Mouse (Mus musculus): Measurements from ENCODE around the gene Nfic. TPM values are rescaled to one million over a fixed set of nuclear protein-coding genes. Genes with fewer than 3 reads are reported as not detected.
A peak's percentile ranks its signal among the peaks of the same experiment; 100 is the strongest.

Nfic gene
- polyA plus RNA-seq, 1 experiment from 2014 or later = 29.2 TPM

- Histone ChIP-seq H3K27ac (ENCODE audit: low read depth, low read length) (no peak overlapping the region), H3K9me3 (ENCODE audit: control insufficient read depth) (no peaks in the 10 kb centered on the region), H3K27me3 (replicated peaks; ENCODE audit: control insufficient read depth, insufficient read depth, low read length) (peaks cover 14% of the 10 kb centered on the region; the same call in 1 of the 2 replicates), H3K4me2 (replicated peaks; ENCODE audit: low read depth) (no peak overlapping the region), H3K4me1 (replicated peaks; ENCODE audit: control insufficient read depth, insufficient read depth, low read length) (peaks cover 23% of the 10 kb centered on the region), H3K4me3 (ENCODE audit: low read depth, low read length) (no peak overlapping the region), H3K36me3 (ENCODE audit: control insufficient read depth, insufficient read depth) (peaks cover 33% of the 10 kb centered on the region), H3K9ac (ENCODE audit: low read depth, low read length) (no peak overlapping the region)
- 37% methylated on average over 9 of the region's 9 CpGs for WGBS
- no peak for ATAC-seq
- TF ChIP-seq CTCF (IDR thresholded peaks at IDR 0.05; ENCODE audit: low read depth) = no peak
Measured at GRCm38 (mm10) chr10:81404082-81404481, 51.4 kb downstream of the Nfic start.

GRCm38 (mm10) chr10:81403511-81403910 lies 51.9 kb downstream of the Nfic start:
- no peak overlapping the region for H3K27ac ChIP-seq (ENCODE audit: low read depth, low read length)
- 70% methylated on average over 10 of the region's 10 CpGs for WGBS

GRCm38 (mm10) chr10:81402227-81402765 lies 53.1 kb downstream of the Nfic start:
- peaks cover 14% of the 10 kb centered on the region; the same call in 1 of the 2 replicates for H3K27me3 ChIP-seq (replicated peaks; ENCODE audit: control insufficient read depth, insufficient read depth, low read length)
- TF ChIP-seq CTCF (IDR thresholded peaks at IDR 0.05; ENCODE audit: low read depth) = no peak
- H3K27ac ChIP-seq (ENCODE audit: low read depth, low read length) = peak overlapping the region; percentile 81
- WGBS = 38% methylated on average over 7 of the region's 7 CpGs
- H3K4me2 ChIP-seq (replicated peaks; ENCODE audit: low read depth) = peak overlapping the region; percentile 52
- peak overlapping the region; percentile 7; the same call in 1 of the 2 replicates for H3K4me3 ChIP-seq (ENCODE audit: low read depth, low read length)
- no peak overlapping the region for H3K9ac ChIP-seq (ENCODE audit: low read depth, low read length)
- no peak for ATAC-seq
- peaks cover 12% of the 10 kb centered on the region for H3K4me1 ChIP-seq (replicated peaks; ENCODE audit: control insufficient read depth, insufficient read depth, low read length)
- H3K36me3 ChIP-seq (ENCODE audit: control insufficient read depth, insufficient read depth) = peaks cover 27% of the 10 kb centered on the region
- H3K9me3 ChIP-seq (ENCODE audit: control insufficient read depth) = no peaks in the 10 kb centered on the region

More at GRCm38 (mm10) chr10:81403511-81403910, 51.9 kb downstream of the Nfic start:
- no peak for TF ChIP-seq CTCF (IDR thresholded peaks at IDR 0.05; ENCODE audit: low read depth)
- ATAC-seq = no peak
- Histone ChIP-seq H3K9me3 (ENCODE audit: control insufficient read depth) (no peaks in the 10 kb centered on the region), H3K4me2 (replicated peaks; ENCODE audit: low read depth) (no peak overlapping the region), H3K36me3 (ENCODE audit: control insufficient read depth, insufficient read depth) (peaks cover 33% of the 10 kb centered on the region), H3K27me3 (replicated peaks; ENCODE audit: control insufficient read depth, insufficient read depth, low read length) (peaks cover 14% of the 10 kb centered on the region; the same call in 1 of the 2 replicates), H3K9ac (ENCODE audit: low read depth, low read length) (no peak overlapping the region), H3K4me1 (replicated peaks; ENCODE audit: control insufficient read depth, insufficient read depth, low read length) (peaks cover 19% of the 10 kb centered on the region), H3K4me3 (ENCODE audit: low read depth, low read length) (no peak overlapping the region)

GRCm38 (mm10) chr10:81401521-81402226 lies 53.8 kb downstream of the Nfic start:
- peaks cover 27% of the 10 kb centered on the region for H3K36me3 ChIP-seq (ENCODE audit: control insufficient read depth, insufficient read depth)
- TF ChIP-seq CTCF (IDR thresholded peaks at IDR 0.05; ENCODE audit: low read depth) = peak; percentile 33; the same call in 1 of the 2 replicates

GRCm38 (mm10) chr10:81401205-81401520 lies 54.3 kb downstream of the Nfic start:
- peak overlapping the region; percentile 81; the same call in 1 of the 2 replicates for H3K27ac ChIP-seq (ENCODE audit: low read depth, low read length)
- H3K9me3 ChIP-seq (ENCODE audit: control insufficient read depth) = no peaks in the 10 kb centered on the region
- peak overlapping the region; percentile 52 for H3K4me2 ChIP-seq (replicated peaks; ENCODE audit: low read depth)
- peak; percentile 28 for ATAC-seq
- H3K4me3 ChIP-seq (ENCODE audit: low read depth, low read length) = no peak overlapping the region
- H3K9ac ChIP-seq (ENCODE audit: low read depth, low read length) = no peak overlapping the region
- peaks cover 27% of the 10 kb centered on the region for H3K36me3 ChIP-seq (ENCODE audit: control insufficient read depth, insufficient read depth)
- no peak for TF ChIP-seq CTCF (IDR thresholded peaks at IDR 0.05; ENCODE audit: low read depth)
- H3K27me3 ChIP-seq (replicated peaks; ENCODE audit: control insufficient read depth, insufficient read depth, low read length) = 0 out of 2 replicates have a peak, but pooled peaks cover 6% of the 10 kb centered on the region
- H3K4me1 ChIP-seq (replicated peaks; ENCODE audit: control insufficient read depth, insufficient read depth, low read length) = peaks cover 12% of the 10 kb centered on the region
- WGBS = 40% methylated on average over 10 of the region's 10 CpGs

More at GRCm38 (mm10) chr10:81401521-81402226, 53.8 kb downstream of the Nfic start:
- 8% methylated on average over 17 of the region's 18 CpGs for WGBS
- Histone ChIP-seq H3K27ac (ENCODE audit: low read depth, low read length) (peak overlapping the region; percentile 81), H3K9me3 (ENCODE audit: control insufficient read depth) (no peaks in the 10 kb centered on the region), H3K4me3 (ENCODE audit: low read depth, low read length) (peak overlapping the region; percentile 7; the same call in 1 of the 2 replicates), H3K4me1 (replicated peaks; ENCODE audit: control insufficient read depth, insufficient read depth, low read length) (peaks cover 12% of the 10 kb centered on the region), H3K9ac (ENCODE audit: low read depth, low read length) (no peak overlapping the region), H3K4me2 (replicated peaks; ENCODE audit: low read depth) (peak overlapping the region; percentile 52), H3K27me3 (replicated peaks; ENCODE audit: control insufficient read depth, insufficient read depth, low read length) (0 out of 2 replicates have a peak, but pooled peaks cover 9% of the 10 kb centered on the region)
- ATAC-seq = peak; percentile 72

GRCm38 (mm10) chr10:81400371-81401204 lies 54.8 kb downstream of the Nfic start:
- no peak for ATAC-seq
- H3K4me2 ChIP-seq (replicated peaks; ENCODE audit: low read depth) = peak overlapping the region; percentile 28
- H3K36me3 ChIP-seq (ENCODE audit: control insufficient read depth, insufficient read depth) = peaks cover 25% of the 10 kb centered on the region
- no peaks in the 10 kb centered on the region for H3K9me3 ChIP-seq (ENCODE audit: control insufficient read depth)
- peaks cover 12% of the 10 kb centered on the region for H3K4me1 ChIP-seq (replicated peaks; ENCODE audit: control insufficient read depth, insufficient read depth, low read length)
- 69% methylated on average over 22 of the region's 22 CpGs for WGBS
- no peak overlapping the region for H3K9ac ChIP-seq (ENCODE audit: low read depth, low read length)
- TF ChIP-seq CTCF (IDR thresholded peaks at IDR 0.05; ENCODE audit: low read depth) = no peak
- H3K4me3 ChIP-seq (ENCODE audit: low read depth, low read length) = 0 out of 2 replicates have a peak overlapping the region, but pooled peaks have one; percentile 6
- H3K27me3 ChIP-seq (replicated peaks; ENCODE audit: control insufficient read depth, insufficient read depth, low read length) = 0 out of 2 replicates have a peak, but pooled peaks cover 4% of the 10 kb centered on the region
- no peak overlapping the region for H3K27ac ChIP-seq (ENCODE audit: low read depth, low read length)
